Mouse (Mus musculus) liver, postnatal 0 days (tissue): ENCODE data around the gene Ttc28.

ENCODE experiments used
- CTCF ChIP-seq: sonication (generic); IDR thresholded peaks from 2 replicates; pipeline ENCODE4 v1.5.1; 2016; ENCODE audit warnings: antibody characterized with exemption, low read depth
- EP300 ChIP-seq: IDR thresholded peaks from 2 replicates; pipeline ENCODE4 v1.6.1; 2016; ENCODE audit warnings: antibody characterized with exemption, low read depth, mild to moderate bottlenecking

- TF ChIP-seq CTCF (no peak), EP300 (no peak)
Observed at GRCm38 (mm10) chr5:110968566-110968965, 89.0 kb downstream of the Ttc28 start.
